Mouse (Mus musculus) limb, embryonic 11.5 days (tissue): ENCODE results near the gene Gm29666. TPM values are rescaled to one million over a fixed set of nuclear protein-coding genes. Genes with fewer than 3 reads are reported as not detected.

Source experiments
- ATAC-seq: fragments of 200-750 bp; cut with Nextera tagmentation; 2 replicates; pipeline ENCODE4 v1.8.0; 2017; ENCODE audit warnings: low read depth; ENCODE audit not compliant: insufficient number of reproducible peaks, low FRiP score, low TSS enrichment
- DNase-seq: peaks from one replicate; pipeline ENCODE4 v3.0.0-alpha.2; 2015; ENCODE audit warnings: low spot score
- H3K27ac ChIP-seq: fragments of 300-500 bp; sonication (generic); replicated peaks from 2 replicates; pipeline ENCODE4 v1.5.1; 2014; ENCODE audit warnings: low read depth, mild to moderate bottlenecking, low read length
- H3K27me3 ChIP-seq: fragments of 300-500 bp; sonication (generic); 2 replicates; pipeline ENCODE4 v1.6.1; 2014; ENCODE audit warnings: mild to moderate bottlenecking, low read length, mixed read lengths; ENCODE audit not compliant: control insufficient read depth, insufficient read depth
- H3K36me3 ChIP-seq: fragments of 300-500 bp; sonication (generic); 2 replicates; pipeline ENCODE4 v1.6.1; 2014; ENCODE audit warnings: mild to moderate bottlenecking, low read length, moderate library complexity, mixed read lengths; ENCODE audit not compliant: control insufficient read depth, insufficient read depth
- H3K4me1 ChIP-seq: fragments of 300-500 bp; sonication (generic); 2 replicates; pipeline ENCODE4 v1.6.1; 2014; ENCODE audit warnings: low read length, mixed read lengths; ENCODE audit not compliant: control insufficient read depth, insufficient read depth
- H3K4me2 ChIP-seq: fragments of 300-500 bp; sonication (generic); 2 replicates; pipeline ENCODE4 v1.6.1; 2014; ENCODE audit warnings: low read depth, mild to moderate bottlenecking, moderate library complexity; ENCODE audit not compliant: severe bottlenecking
- H3K4me3 ChIP-seq: fragments of 300-500 bp; sonication (generic); 2 replicates; pipeline ENCODE4 v1.5.1; 2014; ENCODE audit warnings: low read depth, low read length
- H3K9ac ChIP-seq: fragments of 300-500 bp; sonication (generic); 2 replicates; pipeline ENCODE4 v1.6.1; 2014; ENCODE audit warnings: mild to moderate bottlenecking, low read length
- H3K9me3 ChIP-seq: fragments of 300-500 bp; sonication (generic); 2 replicates; pipeline ENCODE4 v1.6.1; 2016; ENCODE audit warnings: low read length; ENCODE audit not compliant: control insufficient read depth
- WGBS: fragments of 180-500 bp; shearing (Covaris S2); extraction: QIAGEN DNeasy Blood & Tissue Kit; methylation state at CpG from one replicate; pipeline ENCODE4 v1.1.7; 2014; 5-methylcytosine and 5-hydroxymethylcytosine counted together
- polyA plus RNA-seq: library from polyadenylated mRNA; unstranded; fragments of >200 nt; fragmentation: Nextera tagmentation; extraction: Ambion mirVana; gene quantifications from 2 replicates; pipeline ENCODE4 v1.2.1, GENCODE M21; 2014

Gene Gm29666
- polyA plus RNA-seq, 1 experiment from 2014 or later = 0.69 TPM

DNA sequence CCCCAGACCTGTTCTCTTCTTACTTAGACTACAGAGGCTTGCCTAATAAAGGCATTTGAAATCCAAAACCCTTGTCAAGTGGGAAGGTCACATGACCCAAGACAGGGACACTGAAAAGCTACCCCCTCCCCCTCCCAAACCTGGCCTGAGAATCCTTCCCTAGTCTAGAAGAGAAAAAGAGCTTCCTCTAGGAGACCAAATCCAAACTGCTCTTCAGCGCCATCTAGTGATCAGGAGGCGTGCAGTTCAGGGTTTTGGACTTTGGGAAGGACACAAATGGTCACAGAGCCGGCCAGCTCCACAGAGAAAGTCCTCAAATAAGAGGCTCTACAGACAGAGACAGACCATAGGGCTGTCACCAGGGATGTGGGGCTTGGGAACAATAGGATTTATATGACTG is 28.2 kb downstream of the Gm29666 start:
- H3K9me3 ChIP-seq = no peaks in the 10 kb centered on the region
- H3K27me3 ChIP-seq = no peaks in the 10 kb centered on the region
- ATAC-seq (no peak), DNase-seq (peak; percentile 78)
- H3K4me1 ChIP-seq = no peaks in the 10 kb centered on the region
- H3K27ac ChIP-seq = no peak overlapping the region
- no peak overlapping the region for H3K4me2 ChIP-seq
- H3K36me3 ChIP-seq = no peaks in the 10 kb centered on the region
- WGBS = 4% methylated on average over 3 of the region's 3 CpGs
- H3K4me3 ChIP-seq = no peak overlapping the region
- no peak overlapping the region for H3K9ac ChIP-seq

DNA sequence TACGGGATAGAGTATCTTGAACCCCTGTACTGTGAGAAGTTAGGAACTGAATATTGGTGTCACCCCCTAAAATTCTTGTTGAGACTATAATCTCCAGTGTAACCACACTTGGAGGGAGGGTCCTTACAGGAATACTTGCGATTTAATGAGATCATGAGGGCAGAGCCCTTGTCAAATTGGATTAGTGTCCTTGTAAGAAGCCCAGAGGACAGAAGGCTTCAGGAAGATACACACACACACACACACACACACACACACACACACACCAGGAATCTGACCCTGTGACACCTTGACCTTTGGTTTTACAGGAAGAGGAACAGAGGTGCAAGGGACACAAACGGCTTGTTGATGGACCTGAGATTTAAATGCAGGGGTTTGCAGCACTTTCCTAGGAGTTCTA is 28.6 kb downstream of the Gm29666 start:
- ATAC-seq = no peak
- Histone ChIP-seq H3K9ac (no peak overlapping the region), H3K36me3 (no peaks in the 10 kb centered on the region), H3K4me2 (no peak overlapping the region), H3K4me3 (no peak overlapping the region), H3K9me3 (no peaks in the 10 kb centered on the region), H3K4me1 (no peaks in the 10 kb centered on the region), H3K27ac (no peak overlapping the region), H3K27me3 (no peaks in the 10 kb centered on the region)
- 52% methylated on average over 3 of the region's 3 CpGs for WGBS
- no peak for DNase-seq

GRCm38 (mm10) chr15:84888066-84888465 is 31.8 kb downstream of the Gm29666 start:
- H3K9ac ChIP-seq = no peak overlapping the region
- H3K27me3 ChIP-seq = no peaks in the 10 kb centered on the region
- H3K4me3 ChIP-seq = no peak overlapping the region
- no peaks in the 10 kb centered on the region for H3K9me3 ChIP-seq
- DNase-seq = no peak
- no peaks in the 10 kb centered on the region for H3K4me1 ChIP-seq
- ATAC-seq = no peak
- H3K4me2 ChIP-seq = no peak overlapping the region
- 90% methylated on average over 12 of the region's 12 CpGs for WGBS
- no peak overlapping the region for H3K27ac ChIP-seq
- no peaks in the 10 kb centered on the region for H3K36me3 ChIP-seq

DNA sequence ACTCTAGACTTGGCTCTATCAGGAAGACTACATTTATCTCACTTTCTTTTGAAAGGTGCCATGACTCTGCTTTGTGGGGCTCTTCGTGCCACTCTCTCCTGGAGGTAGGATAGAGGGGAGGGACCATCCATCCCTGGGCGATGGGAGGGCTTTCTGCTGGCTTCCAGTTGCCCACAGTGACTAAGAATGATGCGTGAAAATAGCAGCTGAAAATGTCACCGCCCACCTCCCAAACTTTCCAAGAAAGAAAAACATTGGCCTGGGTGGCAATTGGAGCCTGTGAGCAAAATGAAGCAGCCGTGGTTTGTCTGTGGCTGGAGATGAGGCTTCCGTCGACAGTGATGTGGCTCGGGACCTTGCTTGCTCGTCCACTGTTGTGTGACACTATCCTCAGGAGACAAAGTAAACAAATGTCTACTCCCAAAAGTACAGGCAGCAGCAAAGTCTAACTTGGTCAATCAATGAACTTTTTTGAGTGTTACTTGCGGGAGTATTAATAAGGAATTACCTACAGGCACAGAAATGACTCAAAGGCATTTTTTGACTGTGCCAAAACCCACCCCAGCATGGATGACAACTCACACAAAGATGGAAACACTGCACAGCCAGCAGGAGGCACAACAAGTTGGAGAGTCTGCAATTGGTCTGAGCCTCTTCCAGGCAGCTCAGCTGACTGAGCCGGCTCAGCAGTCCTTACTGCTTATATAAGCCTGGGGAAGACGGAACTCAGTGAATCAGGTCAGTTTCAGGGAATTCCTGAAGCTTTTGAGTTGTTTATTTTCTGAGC is 42.6 kb downstream of the Gm29666 start:
- Histone ChIP-seq H3K9me3 (no peaks in the 10 kb centered on the region), H3K9ac (no peak overlapping the region), H3K4me1 (no peaks in the 10 kb centered on the region), H3K36me3 (no peaks in the 10 kb centered on the region), H3K4me3 (no peak overlapping the region), H3K4me2 (no peak overlapping the region), H3K27me3 (no peaks in the 10 kb centered on the region), H3K27ac (no peak overlapping the region)
- no peak for DNase-seq
- 86% methylated on average over 12 of the region's 12 CpGs for WGBS
- no peak for ATAC-seq

- Histone ChIP-seq H3K36me3 (no peaks in the 10 kb centered on the region), H3K9me3 (no peaks in the 10 kb centered on the region), H3K27me3 (no peaks in the 10 kb centered on the region), H3K9ac (no peak overlapping the region), H3K27ac (no peak overlapping the region), H3K4me2 (no peak overlapping the region), H3K4me3 (no peak overlapping the region), H3K4me1 (no peaks in the 10 kb centered on the region)
- DNase-seq = no peak
- no peak for ATAC-seq
- 78% methylated on average over 4 of the region's 4 CpGs for WGBS
These were observed 46.0 kb downstream of the Gm29666 start for GRCm38 (mm10) chr15:84873867-84874266.

- 86% methylated on average over 11 of the region's 11 CpGs for WGBS
- Histone ChIP-seq H3K9ac (no peak overlapping the region), H3K27me3 (no peaks in the 10 kb centered on the region), H3K4me1 (no peaks in the 10 kb centered on the region), H3K27ac (no peak overlapping the region), H3K36me3 (no peaks in the 10 kb centered on the region), H3K9me3 (no peaks in the 10 kb centered on the region), H3K4me3 (no peak overlapping the region), H3K4me2 (no peak overlapping the region)
- no peak for DNase-seq
- ATAC-seq = no peak
These were observed 46.8 kb downstream of the Gm29666 start for GRCm38 (mm10) chr15:84873079-84873478.

- Histone ChIP-seq H3K27ac (no peak overlapping the region), H3K4me3 (no peak overlapping the region), H3K9ac (no peak overlapping the region), H3K9me3 (no peaks in the 10 kb centered on the region), H3K4me1 (no peaks in the 10 kb centered on the region), H3K27me3 (no peaks in the 10 kb centered on the region), H3K4me2 (no peak overlapping the region), H3K36me3 (no peaks in the 10 kb centered on the region)
- ATAC-seq = no peak
- DNase-seq = no peak
- 88% methylated on average over 3 of the region's 3 CpGs for WGBS
These were observed 48.0 kb downstream of the Gm29666 start for GRCm38 (mm10) chr15:84871802-84872201.

GRCm38 (mm10) chr15:84861911-84862310 is 57.9 kb downstream of the Gm29666 start:
- 91% methylated on average over 8 of the region's 8 CpGs for WGBS
- no peak overlapping the region for H3K4me3 ChIP-seq
- no peak for DNase-seq
- H3K36me3 ChIP-seq = no peaks in the 10 kb centered on the region
- peaks cover 4% of the 10 kb centered on the region; the same call in 1 of the 2 replicates for H3K4me1 ChIP-seq
- no peaks in the 10 kb centered on the region for H3K27me3 ChIP-seq
- ATAC-seq = no peak
- H3K4me2 ChIP-seq = no peak overlapping the region
- no peaks in the 10 kb centered on the region for H3K9me3 ChIP-seq
- H3K9ac ChIP-seq = no peak overlapping the region
- no peak overlapping the region for H3K27ac ChIP-seq
